Mouse (Mus musculus) MEL (cell line): ENCODE results near the gene Ncoa6.

Source experiments
- BHLHE40 ChIP-seq: IDR thresholded peaks from 2 replicates; pipeline ENCODE4 v1.6.1; 2012; ENCODE audit warnings: low read depth, mild to moderate bottlenecking, inconsistent platforms, low read length, improper control_type of control experiment, borderline replicate concordance
- E2F4 ChIP-seq: IDR thresholded peaks from 2 replicates; pipeline ENCODE4 v1.6.1; 2011; ENCODE audit warnings: low read depth, low read length, improper control_type of control experiment, borderline replicate concordance
- EP300 ChIP-seq, 2 experiments: IDR thresholded peaks; 2 replicates each; pipeline ENCODE4 v1.6.1; 2011; ENCODE audit warnings: improper control_type of control experiment in 2 of 2, low read length in 2 of 2, low read depth in 1 of 2, mild to moderate bottlenecking in 1 of 2
- GATA1 ChIP-seq: IDR thresholded peaks from 2 replicates; pipeline ENCODE4 v1.6.1; 2011; ENCODE audit warnings: low read depth, low read length, improper control_type of control experiment
- MAFK ChIP-seq: IDR thresholded peaks from 2 replicates; pipeline ENCODE4 v1.6.1; 2011; ENCODE audit warnings: low read depth, mild to moderate bottlenecking, low read length, improper control_type of control experiment, borderline replicate concordance
- NELFE ChIP-seq: IDR thresholded peaks from 2 replicates; pipeline ENCODE4 v1.6.1; 2011; ENCODE audit warnings: low read depth, low read length, improper control_type of control experiment
- POLR2A ChIP-seq, 2 experiments: IDR thresholded peaks; 2 replicates each; pipeline ENCODE4 v1.6.1; 2011 to 2012; ENCODE audit warnings: low read length in 2 of 2, mild to moderate bottlenecking in 2 of 2, control low read depth in 1 of 2, improper control_type of control experiment in 1 of 2, low read depth in 1 of 2, moderate library complexity in 1 of 2; ENCODE audit not compliant: control insufficient read depth in 1 of 2, insufficient read depth in 1 of 2, poor library complexity in 1 of 2
- SMC3 ChIP-seq: IDR thresholded peaks from 2 replicates; pipeline ENCODE4 v1.6.1; 2011; ENCODE audit warnings: low read depth, low read length, improper control_type of control experiment
- TCF12 ChIP-seq: IDR thresholded peaks from 2 replicates; pipeline ENCODE4 v1.6.1; 2014; ENCODE audit warnings: low read depth, mild to moderate bottlenecking, inconsistent platforms, low read length, improper control_type of control experiment, moderate library complexity
- UBTF ChIP-seq: IDR thresholded peaks from 2 replicates; pipeline ENCODE4 v1.6.1; 2012; ENCODE audit warnings: low read depth, mild to moderate bottlenecking, inconsistent platforms, low read length, improper control_type of control experiment, moderate library complexity, borderline replicate concordance; ENCODE audit not compliant: insufficient read depth

DNA sequence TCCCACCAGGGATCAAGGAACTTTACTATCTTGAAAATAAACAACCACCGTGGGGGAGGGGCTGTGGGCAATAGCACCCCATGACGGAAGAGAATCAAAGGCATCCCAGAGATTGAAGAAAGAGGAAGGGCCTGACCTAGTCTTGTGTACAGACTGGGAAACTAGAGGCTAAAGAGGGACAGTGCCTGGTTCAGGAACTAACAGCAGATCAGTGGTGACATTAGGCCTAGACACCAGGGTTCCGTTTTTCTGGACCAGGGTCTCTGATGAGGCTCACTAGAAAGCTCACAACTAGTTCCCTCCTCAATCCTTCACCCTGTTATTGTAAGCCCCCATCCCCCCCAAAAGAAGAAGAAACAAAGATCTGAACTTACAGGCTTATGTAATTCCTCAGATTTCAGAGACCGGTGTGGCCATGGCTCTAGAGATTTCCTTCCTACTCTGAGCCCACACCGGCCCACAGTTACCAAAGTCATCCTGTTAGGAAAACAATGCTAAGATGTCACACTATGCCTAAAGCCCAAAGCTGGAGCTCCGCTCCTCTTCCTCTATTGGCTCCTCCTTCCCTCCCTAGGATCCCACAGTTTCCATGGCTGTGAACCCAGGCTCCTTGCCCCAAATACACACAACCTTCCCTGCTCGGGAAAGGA is 105.9 kb downstream of the Ncoa6 start:
- TF ChIP-seq EP300 (IDR thresholded peaks at IDR 0.05; ENCODE audit: low read depth in 1 of 2, low read length in 2 of 2) (no peak), POLR2A (IDR thresholded peaks at IDR 0.05; ENCODE audit: control insufficient read depth in 1 of 2, insufficient read depth in 1 of 2, low read depth in 1 of 2, low read length in 2 of 2, poor library complexity in 1 of 2) (no peak), SMC3 (no peak), GATA1 (no peak), MAFK (no peak), UBTF (no peak), NELFE (no peak), TCF12 (no peak), BHLHE40 (no peak), E2F4 (no peak)
